Mouse (Mus musculus) spleen, adult 2 months (tissue): ENCODE measurements at regions not wholly inside any gene's neighbourhood (a gene's known extent, or its start where the extent isn't known, plus 50 kb on each side); places are given as distances from the start of the nearest gene placed in this dataset.

Experiments used
- CTCF ChIP-seq: fragments of 200-500 bp; IDR thresholded peaks from 2 replicates; pipeline ENCODE4 v1.5.1; 2011; ENCODE audit warnings: mild to moderate bottlenecking, inconsistent platforms; ENCODE audit not compliant: insufficient read depth, insufficient read length, insufficient replicate concordance; ENCODE audit errors: extremely low read depth
- POLR2A ChIP-seq: fragments of 200-500 bp; IDR thresholded peaks from 2 replicates; pipeline ENCODE4 v1.6.1; 2011; ENCODE audit warnings: low read depth, low read length, inconsistent platforms

GRCm38 (mm10) chr5:119356051-119356450 lies 314.4 kb upstream of the Tbx3 start:
- TF ChIP-seq POLR2A (no peak), CTCF (no peak)
